Mouse (Mus musculus) adrenal gland, adult 8-10 months (tissue): Measurements from ENCODE around the gene Stx7. TPM values are rescaled to one million over a fixed set of nuclear protein-coding genes. Genes with fewer than 3 reads are reported as not detected.

Experiments used
- total RNA-seq, 4 experiments: library from RNA; stranded (reverse); gene quantifications; 2 replicates each; pipeline ENCODE4 v1.2.4; 2022

Stx7 gene
- total RNA-seq, 4 experiments from 2014 or later, result 142 to 198 (median 186) TPM

Other genes with a start within 250 kb of the Stx7 start
- not detected for gene Taar1, start 228.9 kb upstream of the Stx7 start, total RNA-seq
- not detected for gene Taar2, start 210.7 kb upstream of the Stx7 start, total RNA-seq
- gene Taar3, start 199.7 kb upstream of the Stx7 start, total RNA-seq, result not detected
- not detected for gene Taar4, start 188.8 kb upstream of the Stx7 start, total RNA-seq
- not detected for gene Taar5, start 178.6 kb upstream of the Stx7 start, total RNA-seq
- not detected for gene Taar6, start 163.7 kb upstream of the Stx7 start, total RNA-seq
- gene Taar7a, start 155.8 kb upstream of the Stx7 start, total RNA-seq, result not detected
- not detected for gene Taar7b, start 149.4 kb upstream of the Stx7 start, total RNA-seq
- not detected for gene Taar7d, start 122.1 kb upstream of the Stx7 start, total RNA-seq
- gene Taar7e, start 111.7 kb upstream of the Stx7 start, total RNA-seq, result not detected
- not detected for gene Taar7f, start 99.8 kb upstream of the Stx7 start, total RNA-seq
- not detected for gene Taar8a, start 72.8 kb upstream of the Stx7 start, total RNA-seq
- gene Taar8b, start 57.0 kb upstream of the Stx7 start, total RNA-seq, result not detected
- not detected for gene Taar8c, start 47.4 kb upstream of the Stx7 start, total RNA-seq
- gene Taar9, start 39.8 kb upstream of the Stx7 start, total RNA-seq, result not detected
- under 1 TPM in 3 of 4 experiments, not detected in 1; 0.15 to 0.27 (median 0.15) TPM for gene Moxd1, start 74.2 kb downstream of the Stx7 start, total RNA-seq